Mouse (Mus musculus) lung, postnatal 0 days (tissue): ENCODE results near the gene Kcnh1. TPM values are rescaled to one million over a fixed set of nuclear protein-coding genes. Genes with fewer than 3 reads are reported as not detected.

ENCODE experiments used
- ATAC-seq: fragments of 200-750 bp; cut with Nextera tagmentation; 2 replicates; pipeline ENCODE4 v1.8.0; 2017; ENCODE audit warnings: moderate library complexity
- DNase-seq: peaks from one replicate; pipeline ENCODE4 v3.0.0-alpha.2; 2016; ENCODE audit warnings: low spot score
- H3K27ac ChIP-seq: fragments of 300-500 bp; sonication (generic); 2 replicates; pipeline ENCODE4 v1.5.1; 2014; ENCODE audit warnings: antibody characterized with exemption, mild to moderate bottlenecking, low read length, mixed read lengths
- H3K27me3 ChIP-seq: fragments of 300-500 bp; sonication (generic); replicated peaks from 2 replicates; pipeline ENCODE4 v1.6.1; 2014; ENCODE audit warnings: low read length, mixed read lengths; ENCODE audit not compliant: insufficient read depth
- H3K36me3 ChIP-seq: fragments of 300-500 bp; sonication (generic); 2 replicates; pipeline ENCODE4 v1.6.1; 2014; ENCODE audit warnings: low read length, mixed read lengths; ENCODE audit not compliant: insufficient read depth
- H3K4me1 ChIP-seq: fragments of 300-500 bp; sonication (generic); 2 replicates; pipeline ENCODE4 v1.6.1; 2014; ENCODE audit warnings: antibody characterized with exemption, low read depth, low read length, mixed read lengths; ENCODE audit not compliant: insufficient read depth
- H3K4me2 ChIP-seq: fragments of 300-500 bp; sonication (generic); replicated peaks from 2 replicates; pipeline ENCODE4 v1.6.1; 2014; ENCODE audit warnings: low read depth, mild to moderate bottlenecking, low read length, moderate library complexity, mixed read lengths
- H3K4me3 ChIP-seq: fragments of 300-500 bp; sonication (generic); 2 replicates; pipeline ENCODE4 v1.5.1; 2014; ENCODE audit warnings: low read depth, low read length
- H3K9ac ChIP-seq: fragments of 300-500 bp; sonication (generic); replicated peaks from 2 replicates; pipeline ENCODE4 v1.6.1; 2014; ENCODE audit warnings: low read depth, mild to moderate bottlenecking
- H3K9me3 ChIP-seq: fragments of 300-500 bp; sonication (generic); 2 replicates; pipeline ENCODE4 v1.6.1; 2016; ENCODE audit warnings: low read length, mixed read lengths
- CTCF ChIP-seq: IDR thresholded peaks from 2 replicates; pipeline ENCODE4 v1.5.1; 2016; ENCODE audit warnings: antibody characterized with exemption, mild to moderate bottlenecking
- EP300 ChIP-seq: IDR thresholded peaks from 2 replicates; pipeline ENCODE4 v1.6.1; 2016; ENCODE audit warnings: antibody characterized with exemption, mild to moderate bottlenecking, control low read depth
- WGBS: fragments of 180-500 bp; shearing (Covaris S2); extraction: QIAGEN DNeasy Blood & Tissue Kit; methylation state at CpG from one replicate; pipeline ENCODE4 v1.1.7; 2014; 5-methylcytosine and 5-hydroxymethylcytosine counted together
- polyA plus RNA-seq: library from polyadenylated mRNA; unstranded; fragments of >200 nt; fragmentation: Nextera tagmentation; extraction: Ambion mirVana; gene quantifications from 2 replicates; pipeline ENCODE4 v1.2.1, GENCODE M21; 2015

Gene Kcnh1
- polyA plus RNA-seq, 1 experiment from 2014 or later: 4.4 TPM

DNA sequence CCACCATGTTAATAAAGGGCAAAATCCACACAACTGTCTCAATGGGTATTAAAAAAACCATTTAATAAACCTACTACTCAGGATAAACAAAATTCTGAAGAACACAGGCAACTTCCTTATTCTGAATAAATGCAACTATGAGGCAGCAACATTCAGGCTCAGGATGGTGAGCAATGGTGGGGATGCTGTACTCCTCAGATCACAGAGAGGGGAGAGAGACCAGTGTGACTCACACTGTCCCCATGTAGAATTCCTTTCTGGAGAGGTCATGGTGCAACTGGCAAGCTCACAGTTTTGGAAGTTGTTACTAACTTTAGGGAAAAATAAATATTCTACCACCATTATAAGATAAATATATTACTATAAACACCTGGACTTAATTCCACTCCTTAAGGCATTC, 116.5 kb downstream of the Kcnh1 start:
- H3K9me3 ChIP-seq: no peaks in the 10 kb centered on the region
- H3K9ac ChIP-seq: no peak overlapping the region
- H3K4me2 ChIP-seq: no peak overlapping the region
- ATAC-seq: peak; percentile 38; the same call in 1 of the 2 replicates
- no peak for DNase-seq
- no peak overlapping the region for H3K4me3 ChIP-seq
- no peak overlapping the region for H3K27ac ChIP-seq
- no peaks in the 10 kb centered on the region for H3K27me3 ChIP-seq
- TF ChIP-seq CTCF (no peak), EP300 (no peak)
- no peaks in the 10 kb centered on the region for H3K4me1 ChIP-seq
- no peaks in the 10 kb centered on the region for H3K36me3 ChIP-seq

DNA sequence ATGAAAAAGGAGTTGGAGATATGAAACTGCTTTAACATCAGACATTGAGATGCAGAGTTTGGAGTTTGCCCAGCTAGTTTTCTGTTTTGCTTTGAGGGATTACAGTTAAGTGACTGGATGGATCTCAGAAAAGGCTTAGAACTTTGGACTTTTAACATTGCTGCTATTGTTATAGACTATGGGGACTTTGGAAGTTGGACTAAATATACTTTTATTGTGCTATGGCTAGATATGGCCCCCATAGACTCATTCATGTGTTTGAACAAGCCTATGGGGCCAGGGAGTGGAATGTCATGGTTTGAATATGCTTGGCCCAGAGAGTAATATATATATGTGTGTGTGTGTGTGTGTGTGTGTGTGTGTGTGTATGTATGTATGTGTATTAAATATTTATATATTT, 120.7 kb downstream of the Kcnh1 start:
- no peaks in the 10 kb centered on the region for H3K27me3 ChIP-seq
- no peak overlapping the region for H3K4me2 ChIP-seq
- no peak overlapping the region for H3K27ac ChIP-seq
- DNase-seq (no peak), ATAC-seq (no peak)
- H3K9me3 ChIP-seq: no peaks in the 10 kb centered on the region
- no peaks in the 10 kb centered on the region for H3K36me3 ChIP-seq
- H3K4me1 ChIP-seq: no peaks in the 10 kb centered on the region
- no peak for TF ChIP-seq CTCF
- no peak for TF ChIP-seq EP300
- H3K4me3 ChIP-seq: no peak overlapping the region
- H3K9ac ChIP-seq: no peak overlapping the region

DNA sequence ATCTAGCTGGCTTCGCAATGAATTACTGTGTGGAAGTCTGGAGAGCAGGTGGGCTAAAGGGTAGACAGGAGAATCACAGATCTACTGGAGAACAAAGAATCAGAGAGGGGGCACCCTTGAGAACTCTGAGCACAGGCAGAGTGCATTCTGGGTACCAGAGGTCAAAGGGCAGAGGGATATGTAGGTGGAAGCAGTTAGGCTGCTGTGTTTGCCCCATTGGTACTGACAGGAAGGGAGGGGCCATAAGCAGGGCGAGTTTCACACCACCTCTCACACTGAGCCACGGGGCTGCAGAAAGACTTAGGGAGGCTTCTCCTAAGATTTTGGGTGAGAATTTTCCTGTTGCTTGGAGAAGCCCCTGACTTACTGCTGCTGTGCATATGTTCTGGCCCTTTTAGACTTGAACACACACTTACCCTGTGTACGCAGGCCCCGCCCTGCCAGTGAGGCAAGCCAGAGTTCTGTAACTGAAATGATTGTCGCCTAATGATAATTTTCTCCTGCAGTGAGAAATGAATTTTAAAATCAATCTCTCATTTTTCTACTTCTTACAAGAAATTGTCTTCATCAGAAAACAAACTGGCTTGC, 121.4 kb downstream of the Kcnh1 start:
- TF ChIP-seq EP300 (no peak), CTCF (no peak)
- ATAC-seq: no peak
- H3K9me3 ChIP-seq: no peaks in the 10 kb centered on the region

DNA sequence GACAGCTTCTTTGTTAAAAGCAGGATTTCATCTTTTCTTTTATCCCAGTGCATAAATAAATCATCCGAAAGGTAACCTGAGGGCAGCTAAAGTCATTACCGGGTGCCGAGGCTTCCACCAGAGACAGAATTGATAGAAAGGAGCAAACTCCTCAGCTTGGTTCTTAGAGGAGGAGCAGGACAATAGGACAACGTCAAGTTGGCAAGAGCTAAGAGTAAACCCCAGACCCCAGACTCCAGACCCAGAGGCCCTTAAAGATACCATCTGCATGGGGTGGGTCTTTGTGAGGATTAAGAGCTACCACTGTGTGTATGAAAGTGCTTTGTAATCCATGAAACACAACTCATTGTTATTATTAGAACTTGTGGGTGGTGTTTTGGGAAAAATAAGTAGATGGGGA, 121.9 kb downstream of the Kcnh1 start:
- H3K9ac ChIP-seq: no peak overlapping the region
- H3K27ac ChIP-seq: no peak overlapping the region
- H3K4me1 ChIP-seq: no peaks in the 10 kb centered on the region
- no peaks in the 10 kb centered on the region for H3K9me3 ChIP-seq
- no peak overlapping the region for H3K4me3 ChIP-seq
- ATAC-seq (no peak), DNase-seq (no peak)
- no peaks in the 10 kb centered on the region for H3K36me3 ChIP-seq
- no peak overlapping the region for H3K4me2 ChIP-seq
- no peak for TF ChIP-seq EP300
- TF ChIP-seq CTCF: no peak
- H3K27me3 ChIP-seq: no peaks in the 10 kb centered on the region
- WGBS: 46% methylated on average over 4 of the region's 4 CpGs

More for the DNA sequence above, 121.4 kb downstream of the Kcnh1 start:
- 48% methylated on average over 6 of the region's 6 CpGs for WGBS
- Histone ChIP-seq H3K4me3 (no peak overlapping the region), H3K36me3 (no peaks in the 10 kb centered on the region), H3K4me2 (no peak overlapping the region), H3K4me1 (no peaks in the 10 kb centered on the region), H3K27ac (no peak overlapping the region), H3K27me3 (no peaks in the 10 kb centered on the region), H3K9ac (no peak overlapping the region)
- DNase-seq: no peak

DNA sequence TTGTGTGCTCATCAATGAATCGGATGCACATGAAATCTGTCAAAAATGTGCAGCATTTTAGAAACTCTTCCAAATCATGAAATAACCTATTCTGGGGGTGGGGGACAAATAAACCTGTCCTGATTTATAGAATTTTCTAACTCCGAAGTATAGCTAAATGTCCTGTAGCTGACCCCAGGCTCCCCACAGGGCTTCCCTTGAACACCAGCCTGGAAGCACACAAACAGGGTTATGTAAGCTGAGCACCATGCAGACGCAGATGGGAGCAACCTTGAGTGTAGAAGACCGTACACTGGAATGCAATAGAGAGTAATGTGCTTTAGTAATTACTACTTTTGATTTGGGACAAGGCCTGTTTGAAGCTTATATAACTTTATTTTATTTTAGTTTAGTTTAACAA, 122.4 kb downstream of the Kcnh1 start:
- WGBS: 70% methylated on average over 4 of the region's 4 CpGs
- no peaks in the 10 kb centered on the region for H3K36me3 ChIP-seq
- no peak overlapping the region for H3K27ac ChIP-seq
- no peaks in the 10 kb centered on the region for H3K9me3 ChIP-seq
- no peak for DNase-seq
- no peak overlapping the region for H3K9ac ChIP-seq
- TF ChIP-seq EP300: no peak
- no peak for TF ChIP-seq CTCF
- H3K4me2 ChIP-seq: no peak overlapping the region
- no peaks in the 10 kb centered on the region for H3K27me3 ChIP-seq
- H3K4me3 ChIP-seq: no peak overlapping the region
- ATAC-seq: no peak
- H3K4me1 ChIP-seq: no peaks in the 10 kb centered on the region

DNA sequence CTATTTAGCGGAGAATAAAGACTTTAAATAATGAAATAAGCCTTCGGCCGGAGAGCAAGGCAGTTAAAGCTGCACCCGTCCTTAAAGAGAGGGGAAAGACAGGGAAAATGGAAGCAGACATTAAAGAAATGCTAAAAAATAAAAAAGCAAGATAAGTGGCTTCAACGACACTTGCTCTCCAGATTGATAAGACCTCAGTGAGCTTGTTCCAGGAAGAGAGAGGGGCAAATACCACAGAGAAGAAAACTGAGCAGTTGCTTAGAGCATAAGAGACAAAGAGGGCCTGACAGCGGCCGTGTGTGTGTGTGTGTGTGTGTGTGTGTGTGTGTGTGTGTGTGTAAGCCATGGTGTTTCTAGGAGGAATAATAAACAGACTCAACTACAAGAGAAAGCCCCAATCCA, 123.0 kb downstream of the Kcnh1 start:
- no peaks in the 10 kb centered on the region for H3K27me3 ChIP-seq
- WGBS: 42% methylated on average over 7 of the region's 7 CpGs
- DNase-seq (no peak), ATAC-seq (no peak)
- H3K4me2 ChIP-seq: no peak overlapping the region
- H3K36me3 ChIP-seq: no peaks in the 10 kb centered on the region
- no peak for TF ChIP-seq CTCF
- TF ChIP-seq EP300: no peak
- no peak overlapping the region for H3K27ac ChIP-seq
- H3K9me3 ChIP-seq: no peaks in the 10 kb centered on the region
- H3K4me3 ChIP-seq: no peak overlapping the region
- H3K4me1 ChIP-seq: no peaks in the 10 kb centered on the region
- no peak overlapping the region for H3K9ac ChIP-seq

DNA sequence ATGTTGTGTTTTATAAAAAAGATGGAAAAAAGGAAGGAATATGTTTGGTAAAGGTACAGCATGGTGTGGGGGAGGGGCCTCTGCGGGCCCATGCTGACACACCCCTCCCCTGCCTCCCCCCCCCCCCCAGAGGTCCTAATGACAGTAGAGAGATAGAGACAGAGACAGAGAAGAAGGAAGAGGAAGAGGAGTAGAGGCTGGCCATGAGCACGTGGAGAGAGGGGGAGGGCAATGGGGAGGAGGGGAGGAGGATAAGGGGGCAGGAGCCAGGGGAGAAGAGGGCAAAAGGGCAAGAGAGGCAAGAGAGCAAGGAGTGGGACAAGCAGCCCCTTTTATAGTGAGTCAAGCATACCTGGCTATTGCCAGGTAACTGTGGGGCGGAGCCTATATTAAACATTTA, 123.5 kb downstream of the Kcnh1 start:
- no peaks in the 10 kb centered on the region for H3K27me3 ChIP-seq

More for the DNA sequence above, 123.5 kb downstream of the Kcnh1 start:
- TF ChIP-seq CTCF (no peak), EP300 (no peak)
- Histone ChIP-seq H3K9ac (no peak overlapping the region), H3K9me3 (no peaks in the 10 kb centered on the region), H3K4me3 (no peak overlapping the region), H3K4me1 (no peaks in the 10 kb centered on the region), H3K36me3 (no peaks in the 10 kb centered on the region), H3K27ac (no peak overlapping the region), H3K4me2 (no peak overlapping the region)
- WGBS: 47% methylated on average over 3 of the region's 3 CpGs
- DNase-seq: no peak
- ATAC-seq: no peak
